Mouse (Mus musculus) testis, adult 2 months (tissue): ENCODE measurements around the gene Rab20.

ENCODE experiments used
- CTCF ChIP-seq: fragments of 200-500 bp; IDR thresholded peaks from 2 replicates; pipeline ENCODE4 v1.5.1; 2012; ENCODE audit warnings: low read depth, mild to moderate bottlenecking, inconsistent platforms, low read length, moderate library complexity; ENCODE audit not compliant: control insufficient read depth, insufficient read depth, insufficient replicate concordance
- POLR2A ChIP-seq: fragments of 200-500 bp; IDR thresholded peaks from 2 replicates; pipeline ENCODE4 v1.6.1; 2012; ENCODE audit warnings: low read depth, mild to moderate bottlenecking, inconsistent platforms, low read length, moderate library complexity; ENCODE audit not compliant: control insufficient read depth

DNA sequence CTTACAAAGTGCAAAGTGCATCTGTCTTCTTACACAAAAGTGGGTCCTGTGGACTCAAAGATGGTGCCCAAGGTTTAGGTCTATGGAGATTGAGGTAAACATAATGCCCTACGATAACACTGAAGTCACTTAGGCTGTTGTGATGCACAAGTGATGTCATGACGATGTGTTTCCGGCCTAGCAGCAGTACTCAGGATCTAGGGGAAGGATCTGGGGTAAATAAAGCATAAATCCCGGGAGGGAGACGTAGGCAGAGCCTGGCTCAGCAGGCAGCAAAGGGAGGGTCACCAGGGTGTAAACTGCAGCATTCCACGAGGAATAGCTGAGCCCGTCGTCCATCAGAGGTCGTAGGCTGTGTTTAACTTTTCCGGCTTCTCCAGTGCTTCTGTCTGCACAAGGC lies 30.4 kb upstream of the Rab20 start:
- TF ChIP-seq CTCF (no peak), POLR2A (no peak)
